Mouse (Mus musculus): ENCODE measurements at regions not wholly inside any gene's neighbourhood (a gene's known extent, or its start where the extent isn't known, plus 50 kb on each side); places are given as distances from the start of the nearest gene placed in this dataset.

GRCm38 (mm10) chr1:43264407-43264889 is 67.7 kb upstream of the Fhl2 start:
- peak overlapping the region; percentile 13; the same call in 1 of the 2 replicates for H3K4me2 ChIP-seq (ENCODE audit: low read depth, low read length)
- no peaks in the 10 kb centered on the region for H3K36me3 ChIP-seq (replicated peaks; ENCODE audit: control insufficient read depth, insufficient read depth, low read depth, low read length)
- DNase-seq (ENCODE audit: low spot score) = peak; percentile 89
- ATAC-seq (replicated peaks; ENCODE audit: insufficient number of reproducible peaks, low FRiP score, low TSS enrichment, low read depth) = peak; percentile 63; the same call in 1 of the 2 replicates
- H3K27ac ChIP-seq (replicated peaks; ENCODE audit: low read depth, low read length) = no peak overlapping the region
- no peak overlapping the region for H3K4me3 ChIP-seq (ENCODE audit: low read depth, low read length)
- no peaks in the 10 kb centered on the region for H3K27me3 ChIP-seq (ENCODE audit: control insufficient read depth, insufficient read depth, low read length)
- 21% methylated on average over 5 of the region's 5 CpGs for WGBS
- H3K9me3 ChIP-seq (replicated peaks; ENCODE audit: control insufficient read depth, low read length) = no peaks in the 10 kb centered on the region
- no peaks in the 10 kb centered on the region for H3K4me1 ChIP-seq (ENCODE audit: control insufficient read depth, insufficient read depth, low read length)
- H3K9ac ChIP-seq (replicated peaks; ENCODE audit: low read length) = no peak overlapping the region; the same call in 1 of the 2 replicates

- Histone ChIP-seq H3K9me3 (replicated peaks; ENCODE audit: control insufficient read depth, low read length) (no peaks in the 10 kb centered on the region), H3K9ac (replicated peaks; ENCODE audit: low read length) (no peak overlapping the region), H3K36me3 (replicated peaks; ENCODE audit: control insufficient read depth, insufficient read depth, low read depth, low read length) (no peaks in the 10 kb centered on the region), H3K4me1 (ENCODE audit: control insufficient read depth, insufficient read depth, low read length) (no peaks in the 10 kb centered on the region), H3K4me3 (ENCODE audit: low read depth, low read length) (no peak overlapping the region), H3K4me2 (ENCODE audit: low read depth, low read length) (no peak overlapping the region), H3K27me3 (ENCODE audit: control insufficient read depth, insufficient read depth, low read length) (no peaks in the 10 kb centered on the region), H3K27ac (replicated peaks; ENCODE audit: low read depth, low read length) (no peak overlapping the region)
- DNase-seq (ENCODE audit: low spot score) = no peak
- ATAC-seq (replicated peaks; ENCODE audit: insufficient number of reproducible peaks, low FRiP score, low TSS enrichment, low read depth) = 0 out of 2 replicates have a peak, but pooled peaks have one; percentile 9
- WGBS = 89% methylated on average over 5 of the region's 5 CpGs
These were observed 69.1 kb upstream of the Fhl2 start for GRCm38 (mm10) chr1:43265699-43266455.

DNA sequence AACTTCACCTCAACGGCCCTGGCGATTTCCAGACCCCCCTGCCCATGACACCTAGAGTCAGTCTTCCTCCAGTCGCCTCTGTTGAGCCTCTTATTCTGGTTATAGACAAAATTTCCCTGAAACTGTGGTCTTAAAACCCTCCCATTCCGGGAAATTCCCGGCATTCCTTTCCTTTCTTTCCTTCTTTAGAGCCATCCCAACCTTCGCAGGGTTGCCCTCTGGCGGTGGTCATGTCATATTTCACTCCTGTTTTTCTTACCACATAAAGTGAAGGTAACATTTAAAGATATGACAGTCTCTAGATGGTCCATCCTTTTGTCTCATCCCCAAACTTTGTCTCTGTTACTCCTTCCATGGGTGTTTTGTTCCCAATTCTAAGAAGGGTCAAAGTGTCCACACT is 72.9 kb upstream of the Fhl2 start:
- Histone ChIP-seq H3K4me1 (ENCODE audit: control insufficient read depth, insufficient read depth, low read length) (no peaks in the 10 kb centered on the region), H3K9ac (replicated peaks; ENCODE audit: low read length) (no peak overlapping the region), H3K36me3 (replicated peaks; ENCODE audit: control insufficient read depth, insufficient read depth, low read depth, low read length) (no peaks in the 10 kb centered on the region), H3K27ac (replicated peaks; ENCODE audit: low read depth, low read length) (no peak overlapping the region), H3K9me3 (replicated peaks; ENCODE audit: control insufficient read depth, low read length) (no peaks in the 10 kb centered on the region), H3K4me2 (ENCODE audit: low read depth, low read length) (no peak overlapping the region), H3K4me3 (ENCODE audit: low read depth, low read length) (no peak overlapping the region), H3K27me3 (ENCODE audit: control insufficient read depth, insufficient read depth, low read length) (no peaks in the 10 kb centered on the region)
- no peak for ATAC-seq (replicated peaks; ENCODE audit: insufficient number of reproducible peaks, low FRiP score, low TSS enrichment, low read depth)
- 41% methylated on average over 7 of the region's 7 CpGs for WGBS
- peak; percentile 53 for DNase-seq (ENCODE audit: low spot score)

- H3K9me3 ChIP-seq (replicated peaks; ENCODE audit: control insufficient read depth, low read length) = no peaks in the 10 kb centered on the region
- no peak for DNase-seq (ENCODE audit: low spot score)
- no peak for ATAC-seq (replicated peaks; ENCODE audit: insufficient number of reproducible peaks, low FRiP score, low TSS enrichment, low read depth)
- no peak overlapping the region for H3K9ac ChIP-seq (replicated peaks; ENCODE audit: low read length)
- H3K27ac ChIP-seq (replicated peaks; ENCODE audit: low read depth, low read length) = no peak overlapping the region
- no peaks in the 10 kb centered on the region for H3K27me3 ChIP-seq (ENCODE audit: control insufficient read depth, insufficient read depth, low read length)
- H3K4me3 ChIP-seq (ENCODE audit: low read depth, low read length) = no peak overlapping the region
- H3K4me1 ChIP-seq (ENCODE audit: control insufficient read depth, insufficient read depth, low read length) = no peaks in the 10 kb centered on the region
- H3K4me2 ChIP-seq (ENCODE audit: low read depth, low read length) = no peak overlapping the region
- no peaks in the 10 kb centered on the region for H3K36me3 ChIP-seq (replicated peaks; ENCODE audit: control insufficient read depth, insufficient read depth, low read depth, low read length)
- 86% methylated on average over 2 of the region's 2 CpGs for whole genome bisulfite sequencing
These were observed 76.6 kb upstream of the Fhl2 start for GRCm38 (mm10) chr1:43273236-43273868.

DNA sequence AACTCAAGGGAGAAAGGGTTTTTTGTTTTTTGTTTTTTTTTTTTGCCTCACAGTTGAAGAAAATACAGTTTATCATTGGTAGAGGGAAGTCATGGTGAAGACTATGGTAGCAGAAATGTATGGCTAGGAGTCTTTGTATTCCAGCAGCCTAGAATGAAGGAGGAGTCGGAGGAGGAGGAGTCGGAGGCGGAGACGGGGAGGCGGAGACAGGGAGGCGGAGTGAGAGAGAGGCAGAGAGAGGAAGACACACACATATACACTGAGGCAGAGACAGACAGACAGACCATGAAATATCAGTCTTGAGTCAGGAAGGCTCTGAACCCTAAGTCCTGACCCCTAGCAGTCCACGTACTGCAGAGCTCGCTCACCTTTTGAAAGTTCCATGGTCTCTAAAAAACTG is 95.0 kb upstream of the Fhl2 start:
- DNase-seq (ENCODE audit: low spot score) (no peak), ATAC-seq (replicated peaks; ENCODE audit: insufficient number of reproducible peaks, low FRiP score, low TSS enrichment, low read depth) (no peak)
- Histone ChIP-seq H3K36me3 (replicated peaks; ENCODE audit: control insufficient read depth, insufficient read depth, low read depth, low read length) (no peaks in the 10 kb centered on the region), H3K4me1 (ENCODE audit: control insufficient read depth, insufficient read depth, low read length) (no peaks in the 10 kb centered on the region), H3K4me3 (ENCODE audit: low read depth, low read length) (no peak overlapping the region), H3K27me3 (ENCODE audit: control insufficient read depth, insufficient read depth, low read length) (no peaks in the 10 kb centered on the region), H3K9ac (replicated peaks; ENCODE audit: low read length) (no peak overlapping the region), H3K4me2 (ENCODE audit: low read depth, low read length) (no peak overlapping the region), H3K9me3 (replicated peaks; ENCODE audit: control insufficient read depth, low read length) (no peaks in the 10 kb centered on the region), H3K27ac (replicated peaks; ENCODE audit: low read depth, low read length) (no peak overlapping the region)
- 89% methylated on average over 8 of the region's 8 CpGs for WGBS

DNA sequence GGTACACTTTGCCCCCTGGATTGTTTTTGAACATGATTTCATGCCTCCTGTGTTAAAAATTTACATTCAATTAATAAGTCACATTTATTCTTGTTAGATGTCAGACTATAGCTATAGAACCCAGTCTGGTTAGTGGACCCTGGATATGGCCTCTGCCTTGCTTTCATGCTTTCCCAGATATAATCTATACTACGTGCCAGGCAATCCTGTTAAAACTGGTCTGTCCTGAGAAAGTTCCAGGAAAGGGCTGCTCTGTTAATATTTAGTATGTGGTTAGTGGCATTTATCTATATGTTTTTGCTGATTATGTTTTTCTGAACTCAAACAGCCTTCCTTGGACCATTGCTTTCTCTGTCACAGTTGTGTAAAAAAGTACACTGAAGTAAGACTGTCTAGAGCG is 95.8 kb upstream of the Fhl2 start:
- H3K27ac ChIP-seq (replicated peaks; ENCODE audit: low read depth, low read length) = no peak overlapping the region
- H3K27me3 ChIP-seq (ENCODE audit: control insufficient read depth, insufficient read depth, low read length) = no peaks in the 10 kb centered on the region
- H3K4me2 ChIP-seq (ENCODE audit: low read depth, low read length) = no peak overlapping the region
- WGBS = 91% methylated on average over 2 of the region's 2 CpGs
- no peaks in the 10 kb centered on the region for H3K4me1 ChIP-seq (ENCODE audit: control insufficient read depth, insufficient read depth, low read length)
- no peak overlapping the region for H3K4me3 ChIP-seq (ENCODE audit: low read depth, low read length)
- H3K9ac ChIP-seq (replicated peaks; ENCODE audit: low read length) = no peak overlapping the region
- ATAC-seq (replicated peaks; ENCODE audit: insufficient number of reproducible peaks, low FRiP score, low TSS enrichment, low read depth) (no peak), DNase-seq (ENCODE audit: low spot score) (no peak)
- no peaks in the 10 kb centered on the region for H3K36me3 ChIP-seq (replicated peaks; ENCODE audit: control insufficient read depth, insufficient read depth, low read depth, low read length)
- no peaks in the 10 kb centered on the region for H3K9me3 ChIP-seq (replicated peaks; ENCODE audit: control insufficient read depth, low read length)

DNA sequence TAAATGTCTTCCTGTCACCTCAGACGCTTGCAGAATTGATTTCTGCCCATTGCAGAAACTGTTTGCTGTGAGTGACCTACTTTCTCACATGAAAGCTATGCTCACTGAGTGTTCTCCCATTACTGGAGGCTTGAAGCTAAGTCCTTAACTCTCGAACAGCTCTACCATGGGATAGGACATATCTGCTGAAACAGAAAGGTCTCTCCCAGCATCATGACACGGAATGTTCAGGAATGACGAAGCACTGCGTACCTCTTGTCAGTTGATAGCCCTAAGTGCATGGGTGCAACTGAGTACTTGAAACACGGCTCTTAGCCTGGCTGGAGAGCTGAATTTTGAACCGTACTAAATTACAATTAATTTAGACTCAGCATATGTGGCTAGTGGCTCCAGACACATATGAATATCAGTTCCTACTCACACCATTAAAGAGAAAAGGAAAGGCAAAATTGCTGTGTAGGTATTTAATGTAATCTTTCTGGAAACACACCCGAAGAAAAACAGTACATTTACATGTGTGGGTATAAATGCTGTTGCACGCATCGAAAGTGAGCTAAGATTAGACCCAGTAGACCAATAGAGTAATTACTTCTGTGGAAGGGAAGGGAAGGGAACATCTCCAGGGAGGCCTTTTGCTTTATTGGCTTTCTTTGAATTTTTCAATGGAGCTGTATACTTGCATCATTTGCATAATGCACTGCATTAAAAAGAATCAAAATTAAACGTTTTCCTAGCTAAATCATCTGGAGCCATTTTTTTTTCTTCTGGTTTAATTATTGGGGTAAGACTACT is 97.6 kb upstream of the Fhl2 start:
- Histone ChIP-seq H3K27me3 (ENCODE audit: control insufficient read depth, insufficient read depth, low read length) (no peaks in the 10 kb centered on the region), H3K4me1 (ENCODE audit: control insufficient read depth, insufficient read depth, low read length) (no peaks in the 10 kb centered on the region), H3K9ac (replicated peaks; ENCODE audit: low read length) (no peak overlapping the region), H3K4me3 (ENCODE audit: low read depth, low read length) (no peak overlapping the region), H3K9me3 (replicated peaks; ENCODE audit: control insufficient read depth, low read length) (no peaks in the 10 kb centered on the region), H3K4me2 (ENCODE audit: low read depth, low read length) (no peak overlapping the region), H3K27ac (replicated peaks; ENCODE audit: low read depth, low read length) (no peak overlapping the region), H3K36me3 (replicated peaks; ENCODE audit: control insufficient read depth, insufficient read depth, low read depth, low read length) (no peaks in the 10 kb centered on the region)
- ATAC-seq (replicated peaks; ENCODE audit: insufficient number of reproducible peaks, low FRiP score, low TSS enrichment, low read depth) (no peak), DNase-seq (ENCODE audit: low spot score) (no peak)
- WGBS = 85% methylated on average over 11 of the region's 11 CpGs

Measured in embryonic facial prominence, embryonic 11.5 days (tissue).